Mouse (Mus musculus) common myeloid progenitor, adult 5-6 weeks (primary cell): ENCODE measurements around the gene Gm14819. TPM values are rescaled to one million over a fixed set of nuclear protein-coding genes. Genes with fewer than 3 reads are reported as not detected.
"Not testable (repeated sequence)": the region's sequence is repeated elsewhere in the genome, so short reads cannot be mapped to it uniquely, and the experiment has no call there.

Experiments
- ATAC-seq: replicated peaks from 2 replicates; pipeline ENCODE4 v1.8.0; 2016; ENCODE audit warnings: low read depth, mild to moderate bottlenecking, moderate TSS enrichment, inconsistent platforms; ENCODE audit not compliant: poor library complexity, severe bottlenecking
- total RNA-seq: library from RNA; stranded (forward); fragments of 200-1000, 187-1606 nt; gene quantifications from 2 replicates; pipeline ENCODE4 v1.2.3, GENCODE M21; 2017

Gm14819 gene
- not detected in 2 replicates for total RNA-seq

DNA sequence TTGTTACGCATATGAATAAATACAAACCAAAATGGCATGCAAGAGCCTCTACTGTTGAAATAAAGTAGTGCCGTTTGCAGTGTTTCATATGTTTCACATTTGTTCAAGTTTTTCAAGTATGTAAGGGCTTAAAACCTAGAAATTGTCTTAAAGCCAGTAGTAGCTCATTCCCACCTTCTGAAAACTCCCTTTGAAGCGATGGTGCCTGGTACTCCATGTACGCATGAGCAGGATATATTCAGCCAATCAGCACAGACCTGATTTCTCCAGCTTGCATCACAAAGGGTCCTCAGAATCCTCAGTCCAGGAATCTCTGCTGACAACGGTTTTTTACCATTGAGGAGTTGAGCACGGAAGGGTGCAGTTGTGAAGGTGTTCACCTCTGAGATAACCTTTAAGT is at the start of gene Gm14819:
Gm14819 (plus strand) TSS at position 301 of the 400 bp plus-strand sequence.
- ATAC-seq: not testable (repeated sequence)
